Mouse (Mus musculus) CH12.LX (cell line): ENCODE results near the gene Rabgap1l. TPM values are rescaled to one million over a fixed set of nuclear protein-coding genes. Genes with fewer than 3 reads are reported as not detected.
A peak's percentile ranks its signal among the peaks of the same experiment; 100 is the strongest.

Experiments used
- DNase-seq: peaks from one replicate; pipeline ENCODE4 v3.0.0-alpha.2; 2013; ENCODE audit errors: extremely low read depth
- H3K27ac ChIP-seq: 2 replicates; pipeline ENCODE4 v1.5.1; 2012; ENCODE audit warnings: low read depth, mild to moderate bottlenecking, control low read depth, moderate library complexity; ENCODE audit not compliant: insufficient read depth
- H3K27me3 ChIP-seq: replicated peaks from 2 replicates; pipeline ENCODE3; 2012; ENCODE audit warnings: inconsistent platforms
- H3K36me3 ChIP-seq, 2 experiments: replicated peaks in 1 of 2; 2 replicates each; pipeline versions ENCODE3 to v1.6.1; 2012; ENCODE audit warnings: inconsistent platforms in 1 of 2, low read length in 1 of 2, mild to moderate bottlenecking in 1 of 2, mixed read lengths in 1 of 2, moderate library complexity in 1 of 2; ENCODE audit not compliant: control insufficient read depth in 1 of 2, insufficient read depth in 1 of 2
- H3K4me1 ChIP-seq, 2 experiments: 2 replicates each; pipeline ENCODE4 v1.6.1; 2012; ENCODE audit warnings: inconsistent platforms in 1 of 2, moderate library complexity in 1 of 2; ENCODE audit not compliant: insufficient read depth in 2 of 2, control insufficient read depth in 1 of 2
- H3K4me2 ChIP-seq: 2 replicates; pipeline ENCODE4 v1.6.1; 2012; ENCODE audit warnings: low read depth, mild to moderate bottlenecking, control low read depth; ENCODE audit not compliant: poor library complexity, insufficient read depth, severe bottlenecking
- H3K4me3 ChIP-seq, 3 experiments: fragments of 150-350 bp in 1 of 3; sonication (generic) in 1 of 3; replicated peaks in 1 of 3; 2 replicates each; pipeline versions ENCODE3 to v1.5.1; 2011 to 2012; ENCODE audit warnings: low read depth in 2 of 3, low read length in 2 of 3, mild to moderate bottlenecking in 2 of 3, moderate library complexity in 2 of 3, control low read depth in 1 of 3, improper control_type of control experiment in 1 of 3, inconsistent platforms in 1 of 3, mixed read lengths in 1 of 3; ENCODE audit not compliant: poor library complexity in 1 of 3
- H3K79me2 ChIP-seq: replicated peaks from 2 replicates; pipeline ENCODE4 v1.6.1; 2012; ENCODE audit warnings: mild to moderate bottlenecking, moderate library complexity; ENCODE audit not compliant: control insufficient read depth, poor library complexity, insufficient read depth, severe bottlenecking; ENCODE audit errors: extremely low read depth
- H3K9ac ChIP-seq: 2 replicates; pipeline ENCODE4 v1.6.1; 2012; ENCODE audit warnings: low read depth, mild to moderate bottlenecking, control low read depth, moderate library complexity; ENCODE audit not compliant: insufficient read depth
- H3K9me3 ChIP-seq: replicated peaks from 2 replicates; pipeline ENCODE3; 2012; ENCODE audit warnings: low read length, inconsistent platforms, mixed read lengths
- BHLHE40 ChIP-seq: IDR thresholded peaks from 2 replicates; pipeline ENCODE4 v1.6.1; 2011; ENCODE audit warnings: mild to moderate bottlenecking, low read depth, low read length, improper control_type of control experiment
- CHD1 ChIP-seq: IDR thresholded peaks from 2 replicates; pipeline ENCODE4 v1.6.1; 2012; ENCODE audit warnings: low read depth, low read length, improper control_type of control experiment, inconsistent platforms
- CHD2 ChIP-seq: IDR thresholded peaks from 2 replicates; pipeline ENCODE4 v1.6.1; 2011; ENCODE audit warnings: low read length, improper control_type of control experiment
- CTCF ChIP-seq, 2 experiments: IDR thresholded peaks in 1 of 2; conservative IDR thresholded peaks in 1 of 2; 2 replicates each; pipeline ENCODE4 v1.5.1; 2011 to 2012; ENCODE audit warnings: low read depth in 2 of 2, low read length in 2 of 2, improper control_type of control experiment in 1 of 2, inconsistent platforms in 1 of 2, mild to moderate bottlenecking in 1 of 2, moderate library complexity in 1 of 2
- E2F4 ChIP-seq: IDR thresholded peaks from 2 replicates; pipeline ENCODE4 v1.6.1; 2011; ENCODE audit warnings: low read depth, low read length, improper control_type of control experiment; ENCODE audit not compliant: insufficient replicate concordance
- EP300 ChIP-seq: IDR thresholded peaks from 2 replicates; pipeline ENCODE4 v1.6.1; 2011; ENCODE audit warnings: low read length, improper control_type of control experiment
- GABPA ChIP-seq: IDR thresholded peaks from 2 replicates; pipeline ENCODE4 v1.6.1; 2012; ENCODE audit warnings: low read depth, low read length, improper control_type of control experiment, inconsistent platforms; ENCODE audit not compliant: insufficient replicate concordance
- IRF4 ChIP-seq: IDR thresholded peaks from 2 replicates; pipeline ENCODE4 v1.6.1; 2014; ENCODE audit warnings: low read depth, mild to moderate bottlenecking, inconsistent platforms, low read length, improper control_type of control experiment
- JUND ChIP-seq: conservative IDR thresholded peaks from 2 replicates; pipeline ENCODE4 v1.6.1; 2011; ENCODE audit warnings: low read depth, low read length, improper control_type of control experiment
- MAZ ChIP-seq: IDR thresholded peaks from 2 replicates; pipeline ENCODE4 v1.6.1; 2012; ENCODE audit warnings: low read depth, mild to moderate bottlenecking, inconsistent platforms, low read length, improper control_type of control experiment, moderate library complexity
- MYC ChIP-seq: IDR thresholded peaks from 2 replicates; pipeline ENCODE4 v1.6.1; 2011; ENCODE audit warnings: low read depth, mild to moderate bottlenecking, improper control_type of control experiment, low read length
- NELFE ChIP-seq: IDR thresholded peaks from 2 replicates; pipeline ENCODE4 v1.6.1; 2011; ENCODE audit warnings: low read depth, low read length, improper control_type of control experiment
- POLR2AphosphoS2 ChIP-seq: IDR thresholded peaks from 2 replicates; pipeline ENCODE4 v1.6.1; 2011; ENCODE audit warnings: low read depth, low read length, improper control_type of control experiment
- RAD21 ChIP-seq: IDR thresholded peaks from 2 replicates; pipeline ENCODE4 v1.6.1; 2011; ENCODE audit warnings: low read depth, mild to moderate bottlenecking, low read length, improper control_type of control experiment, moderate library complexity
- RCOR1 ChIP-seq: conservative IDR thresholded peaks from 2 replicates; pipeline ENCODE4 v1.6.1; 2012; ENCODE audit warnings: low read depth, mild to moderate bottlenecking, inconsistent platforms, low read length, improper control_type of control experiment
- SMC3 ChIP-seq: IDR thresholded peaks from 2 replicates; pipeline ENCODE4 v1.6.1; 2011; ENCODE audit warnings: low read depth, low read length, improper control_type of control experiment
- USF1 ChIP-seq: IDR thresholded peaks from 2 replicates; pipeline ENCODE4 v1.6.1; 2014; ENCODE audit warnings: low read depth, mild to moderate bottlenecking, inconsistent platforms, low read length, improper control_type of control experiment
- ZMIZ1 ChIP-seq: IDR thresholded peaks from 2 replicates; pipeline ENCODE4 v1.6.1; 2012; ENCODE audit warnings: low read depth, mild to moderate bottlenecking, inconsistent platforms, low read length, improper control_type of control experiment
- ZNF384 ChIP-seq: IDR thresholded peaks from 2 replicates; pipeline ENCODE4 v1.6.1; 2012; ENCODE audit warnings: low read depth, low read length, improper control_type of control experiment, inconsistent platforms
- dilution Hi-C: fragments of 300-500 bp; cut with MboI; formaldehyde crosslinking; loops from 2 replicates; pipeline ENCODE4 v1.14.3; 2020; ENCODE audit warnings: low sequenced_read_pairs; ENCODE audit not compliant: extremely low pct_unique_long_range_greater_than_20kb, extremely low pct_ligation_motif_present
- in situ Hi-C: fragments of 300-500 bp; cut with MboI; formaldehyde crosslinking; loops from 3 replicates; pipeline ENCODE4 v1.14.3; 2019; ENCODE audit warnings: low sequenced_read_pairs, low pct_ligation_motif_present, low pct_unique_long_range_greater_than_20kb, mixed read lengths
- polyA plus RNA-seq: library from polyadenylated mRNA; unstranded; fragments of >175 nt; gene quantifications from 2 replicates; pipeline ENCODE4 v1.2.1, GENCODE M21; 2012; ENCODE audit warnings: low read depth; ENCODE audit not compliant: insufficient read length
- total RNA-seq, 2 experiments: library from RNA; depleted of rRNA; stranded (reverse); fragments of 300-350 nt in 1 of 2; fragments of >200 nt in 1 of 2; gene quantifications; 2 replicates each; pipeline ENCODE4 v1.2.3; 2012 to 2014

Rabgap1l gene
- total and polyA plus RNA-seq, 3 experiments, result 84.0 to 109 (median 85.6) TPM

DNA sequence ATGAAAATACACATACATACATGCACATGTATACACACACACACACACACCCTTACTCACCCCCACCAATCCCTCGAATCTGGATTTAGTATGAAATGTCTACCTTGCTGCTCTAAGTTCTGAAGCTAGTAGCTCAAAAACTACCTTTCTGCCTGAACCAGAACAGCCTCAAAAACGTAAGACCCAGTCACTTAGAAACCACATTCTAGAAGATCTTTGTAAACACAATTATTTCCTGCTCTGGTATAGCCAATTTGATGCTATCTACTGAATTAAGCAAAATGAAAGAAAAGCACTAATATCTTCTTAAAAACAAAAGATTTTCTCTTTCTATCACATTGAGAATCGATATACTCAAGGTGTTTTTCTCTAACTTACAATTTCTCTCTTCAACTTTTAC is 6.4 kb downstream of the Rabgap1l start:
- Histone ChIP-seq H3K9ac (no peak overlapping the region), H3K79me2 (peaks cover 76% of the 10 kb centered on the region), H3K27ac (no peak overlapping the region), H3K36me3 (peaks cover 3 to 24% of the 10 kb centered on the region in 2 experiments), H3K4me1 (peaks cover 8 to 51% of the 10 kb centered on the region in 2 experiments), H3K27me3 (no peaks in the 10 kb centered on the region), H3K4me2 (no peak overlapping the region), H3K9me3 (no peaks in the 10 kb centered on the region), H3K4me3 (no peak overlapping the region)
- in situ Hi-C loops, result no loop called here
- TF ChIP-seq BHLHE40, result no peak
- TF ChIP-seq RAD21, result no peak
- dilution Hi-C loops, result no loop called here
- DNase-seq, result no peak

DNA sequence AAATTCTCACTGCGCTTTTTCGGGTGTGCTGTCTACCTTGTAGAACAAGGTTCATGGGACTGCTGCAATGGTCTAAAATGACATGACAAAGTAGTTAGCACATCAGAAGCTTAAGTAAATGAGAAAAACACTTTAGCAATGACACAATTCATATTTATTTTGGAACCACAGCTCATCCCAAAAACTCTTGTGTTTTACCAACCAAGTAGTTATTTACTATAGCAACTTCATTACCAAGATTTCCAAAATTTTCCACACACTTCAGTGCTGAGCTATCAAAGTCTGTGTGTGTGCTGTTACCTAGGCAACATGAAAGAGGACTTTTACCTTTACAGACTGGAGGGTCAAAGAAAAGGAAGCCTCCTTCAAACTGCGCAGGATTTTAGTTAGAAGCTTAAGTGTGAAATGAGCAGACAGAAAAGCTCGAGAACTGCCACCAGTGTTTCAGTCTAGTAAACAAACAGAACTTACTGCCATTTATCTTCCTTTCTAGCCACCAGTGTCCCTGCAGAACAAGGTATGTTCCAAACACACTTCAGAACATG is 7.3 kb downstream of the Rabgap1l start:
- no peak for TF ChIP-seq GABPA
- no peak for TF ChIP-seq MYC
- TF ChIP-seq EP300, result no peak
- no peak for TF ChIP-seq SMC3
- no peak for TF ChIP-seq NELFE
- TF ChIP-seq CHD2, result no peak
- no peak for TF ChIP-seq USF1
- no peak for TF ChIP-seq CHD1
- no peak for TF ChIP-seq ZNF384
- Histone ChIP-seq H3K9ac (no peak overlapping the region), H3K9me3 (no peaks in the 10 kb centered on the region), H3K4me2 (no peak overlapping the region), H3K79me2 (peaks cover 76% of the 10 kb centered on the region), H3K27me3 (no peaks in the 10 kb centered on the region), H3K27ac (no peak overlapping the region), H3K4me1 (peaks cover 8 to 56% of the 10 kb centered on the region in 2 experiments), H3K4me3 (no peak overlapping the region), H3K36me3 (peaks cover 3 to 24% of the 10 kb centered on the region in 2 experiments)
- no peak for DNase-seq
- dilution Hi-C loops (no loop called here), in situ Hi-C loops (no loop called here)

- dilution Hi-C loops (no loop called here), in situ Hi-C loops (no loop called here)
- Histone ChIP-seq H3K4me1 (peaks cover 10 to 68% of the 10 kb centered on the region in 2 experiments), H3K4me3 (no peak overlapping the region), H3K9me3 (no peaks in the 10 kb centered on the region), H3K4me2 (0 out of 2 replicates have a peak overlapping the region, but pooled peaks have one; percentile 4), H3K9ac (no peak overlapping the region), H3K36me3 (peaks cover 3 to 24% of the 10 kb centered on the region in 2 experiments), H3K79me2 (peaks cover 72% of the 10 kb centered on the region), H3K27me3 (no peaks in the 10 kb centered on the region), H3K27ac (no peak overlapping the region)
- no peak for DNase-seq
- no peak for TF ChIP-seq RCOR1
- TF ChIP-seq MAZ, result no peak
- TF ChIP-seq CTCF (conservative IDR thresholded peaks at IDR 0.05 in 1 of 2, IDR thresholded peaks at IDR 0.05 in 1 of 2; ENCODE audit: low read depth in 2 of 2, low read length in 2 of 2), result no peak
- TF ChIP-seq JUND, result no peak
- TF ChIP-seq IRF4, result no peak
- TF ChIP-seq E2F4, result no peak
- TF ChIP-seq CHD1, result no peak
- no peak for TF ChIP-seq CHD2
- TF ChIP-seq POLR2AphosphoS2, result no peak
- TF ChIP-seq ZMIZ1, result no peak
These were observed 8.9 kb downstream of the Rabgap1l start for GRCm38 (mm10) chr1:160784122-160784521.
